Mouse (Mus musculus): Measurements from ENCODE around the gene Faim. TPM values are rescaled to one million over a fixed set of nuclear protein-coding genes. Genes with fewer than 3 reads are reported as not detected.
A peak's percentile ranks its signal among the peaks of the same experiment; 100 is the strongest.

Faim gene
- total and polyA plus RNA-seq, 3 experiments = 35.7 to 83.5 (median 52.4) TPM

GRCm38 (mm10) chr9:99021751-99022150, 35.6 kb downstream of the Faim start:
- Histone ChIP-seq H3K36me3 (replicated peaks in 1 of 2; ENCODE audit: control insufficient read depth in 1 of 2, insufficient read depth in 1 of 2, low read length in 1 of 2) (no peaks in the 10 kb centered on the region), H3K4me2 (ENCODE audit: insufficient read depth, low read depth, poor library complexity, severe bottlenecking) (no peak overlapping the region), H3K27me3 (replicated peaks) (no peaks in the 10 kb centered on the region), H3K9me3 (replicated peaks; ENCODE audit: low read length) (no peaks in the 10 kb centered on the region), H3K4me3 (replicated peaks in 1 of 3; ENCODE audit: low read depth in 2 of 3, low read length in 2 of 3, poor library complexity in 1 of 3) (no peak overlapping the region), H3K79me2 (replicated peaks; ENCODE audit: control insufficient read depth, extremely low read depth, insufficient read depth, poor library complexity, severe bottlenecking) (no peaks in the 10 kb centered on the region), H3K9ac (ENCODE audit: insufficient read depth, low read depth) (no peak overlapping the region), H3K4me1 (ENCODE audit: control insufficient read depth in 1 of 2, insufficient read depth in 2 of 2) (no peaks in the 10 kb centered on the region), H3K27ac (ENCODE audit: insufficient read depth, low read depth) (no peak overlapping the region)
- dilution Hi-C loops (cut with MboI; ENCODE audit: extremely low pct_ligation_motif_present, extremely low pct_unique_long_range_greater_than_20kb, low sequenced_read_pairs) = no loop called here
- TF ChIP-seq SMC3 (IDR thresholded peaks at IDR 0.05; ENCODE audit: low read depth, low read length) (no peak), BHLHE40 (IDR thresholded peaks at IDR 0.05; ENCODE audit: low read depth, low read length) (no peak), MYC (IDR thresholded peaks at IDR 0.05; ENCODE audit: low read depth, low read length) (no peak), USF2 (conservative IDR thresholded peaks at IDR 0.05; ENCODE audit: low read depth, low read length) (no peak), IRF4 (IDR thresholded peaks at IDR 0.05; ENCODE audit: low read depth, low read length) (no peak), MAZ (IDR thresholded peaks at IDR 0.05; ENCODE audit: low read depth, low read length) (no peak), JUND (conservative IDR thresholded peaks at IDR 0.05; ENCODE audit: low read depth, low read length) (no peak), ELF1 (IDR thresholded peaks at IDR 0.05; ENCODE audit: low read depth, low read length) (no peak)
- in situ Hi-C loops (cut with MboI; ENCODE audit: low pct_ligation_motif_present, low pct_unique_long_range_greater_than_20kb, low sequenced_read_pairs) = no loop called here
- peak; percentile 9 for DNase-seq (ENCODE audit: extremely low read depth)

GRCm38 (mm10) chr9:99032031-99032430, 45.9 kb downstream of the Faim start:
- Histone ChIP-seq H3K27ac (ENCODE audit: insufficient read depth, low read depth) (no peak overlapping the region), H3K9me3 (replicated peaks; ENCODE audit: low read length) (no peaks in the 10 kb centered on the region), H3K4me2 (ENCODE audit: insufficient read depth, low read depth, poor library complexity, severe bottlenecking) (no peak overlapping the region), H3K36me3 (replicated peaks in 1 of 2; ENCODE audit: control insufficient read depth in 1 of 2, insufficient read depth in 1 of 2, low read length in 1 of 2) (no peaks in the 10 kb centered on the region), H3K4me3 (replicated peaks in 1 of 3; ENCODE audit: low read depth in 2 of 3, low read length in 2 of 3, poor library complexity in 1 of 3) (no peak overlapping the region), H3K79me2 (replicated peaks; ENCODE audit: control insufficient read depth, extremely low read depth, insufficient read depth, poor library complexity, severe bottlenecking) (no peaks in the 10 kb centered on the region), H3K9ac (ENCODE audit: insufficient read depth, low read depth) (no peak overlapping the region), H3K4me1 (ENCODE audit: control insufficient read depth in 1 of 2, insufficient read depth in 2 of 2) (no peaks in the 10 kb centered on the region), H3K27me3 (replicated peaks) (no peaks in the 10 kb centered on the region)
- no peak for DNase-seq (ENCODE audit: extremely low read depth)
- TF ChIP-seq ZNF384 (IDR thresholded peaks at IDR 0.05; ENCODE audit: low read depth, low read length) (no peak), RAD21 (IDR thresholded peaks at IDR 0.05; ENCODE audit: low read depth, low read length) (no peak), PAX5 (IDR thresholded peaks at IDR 0.05; ENCODE audit: low read length) (no peak), E2F4 (IDR thresholded peaks at IDR 0.05; ENCODE audit: insufficient replicate concordance, low read depth, low read length) (no peak)
- in situ Hi-C loops (cut with MboI; ENCODE audit: low pct_ligation_motif_present, low pct_unique_long_range_greater_than_20kb, low sequenced_read_pairs) (no loop called here), dilution Hi-C loops (cut with MboI; ENCODE audit: extremely low pct_ligation_motif_present, extremely low pct_unique_long_range_greater_than_20kb, low sequenced_read_pairs) (no loop called here)

GRCm38 (mm10) chr9:99034111-99034510, 47.9 kb downstream of the Faim start:
- dilution Hi-C loops (cut with MboI; ENCODE audit: extremely low pct_ligation_motif_present, extremely low pct_unique_long_range_greater_than_20kb, low sequenced_read_pairs) (no loop called here), in situ Hi-C loops (cut with MboI; ENCODE audit: low pct_ligation_motif_present, low pct_unique_long_range_greater_than_20kb, low sequenced_read_pairs) (no loop called here)
- DNase-seq (ENCODE audit: extremely low read depth) = no peak
- no peak overlapping the region for H3K4me3 ChIP-seq (replicated peaks in 1 of 3; ENCODE audit: low read depth in 2 of 3, low read length in 2 of 3, poor library complexity in 1 of 3)
- H3K4me2 ChIP-seq (ENCODE audit: insufficient read depth, low read depth, poor library complexity, severe bottlenecking) = no peak overlapping the region
- TF ChIP-seq USF2 (conservative IDR thresholded peaks at IDR 0.05; ENCODE audit: low read depth, low read length) = no peak
- TF ChIP-seq ZNF384 (IDR thresholded peaks at IDR 0.05; ENCODE audit: low read depth, low read length) = no peak
- TF ChIP-seq E2F4 (IDR thresholded peaks at IDR 0.05; ENCODE audit: insufficient replicate concordance, low read depth, low read length) = no peak
- no peak for TF ChIP-seq SMC3 (IDR thresholded peaks at IDR 0.05; ENCODE audit: low read depth, low read length)
- no peak for TF ChIP-seq TBP (conservative IDR thresholded peaks at IDR 0.05; ENCODE audit: low read depth, low read length)
- no peak for TF ChIP-seq MAX (IDR thresholded peaks at IDR 0.05; ENCODE audit: low read length)
- TF ChIP-seq USF1 (IDR thresholded peaks at IDR 0.05; ENCODE audit: low read depth, low read length) = no peak
- no peak for TF ChIP-seq PAX5 (IDR thresholded peaks at IDR 0.05; ENCODE audit: low read length)
- TF ChIP-seq MEF2A (IDR thresholded peaks at IDR 0.05; ENCODE audit: borderline replicate concordance, low read depth, low read length) = no peak
- no peak for TF ChIP-seq IRF4 (IDR thresholded peaks at IDR 0.05; ENCODE audit: low read depth, low read length)
- TF ChIP-seq SIN3A (IDR thresholded peaks at IDR 0.05; ENCODE audit: low read length) = no peak
- TF ChIP-seq NELFE (IDR thresholded peaks at IDR 0.05; ENCODE audit: low read depth, low read length) = no peak
- TF ChIP-seq ZMIZ1 (IDR thresholded peaks at IDR 0.05; ENCODE audit: low read depth, low read length) = no peak
- TF ChIP-seq BHLHE40 (IDR thresholded peaks at IDR 0.05; ENCODE audit: low read depth, low read length) = no peak
- no peak for TF ChIP-seq RAD21 (IDR thresholded peaks at IDR 0.05; ENCODE audit: low read depth, low read length)
- no peak for TF ChIP-seq MAZ (IDR thresholded peaks at IDR 0.05; ENCODE audit: low read depth, low read length)
- no peak for TF ChIP-seq ETS1 (conservative IDR thresholded peaks at IDR 0.05; ENCODE audit: low read depth, low read length)
- no peak for TF ChIP-seq TCF12 (IDR thresholded peaks at IDR 0.05; ENCODE audit: low read depth, low read length)
- TF ChIP-seq POLR2AphosphoS2 (IDR thresholded peaks at IDR 0.05; ENCODE audit: low read depth, low read length) = no peak
- TF ChIP-seq POLR2A (IDR thresholded peaks at IDR 0.05; ENCODE audit: low read depth, low read length) = no peak
- no peaks in the 10 kb centered on the region for H3K4me1 ChIP-seq (ENCODE audit: control insufficient read depth in 1 of 2, insufficient read depth in 2 of 2)
- no peaks in the 10 kb centered on the region for H3K27me3 ChIP-seq (replicated peaks)
- H3K79me2 ChIP-seq (replicated peaks; ENCODE audit: control insufficient read depth, extremely low read depth, insufficient read depth, poor library complexity, severe bottlenecking) = no peaks in the 10 kb centered on the region
- H3K36me3 ChIP-seq (replicated peaks in 1 of 2; ENCODE audit: control insufficient read depth in 1 of 2, insufficient read depth in 1 of 2, low read length in 1 of 2) = peaks cover 0 to 2% of the 10 kb centered on the region in 2 experiments
- H3K9ac ChIP-seq (ENCODE audit: insufficient read depth, low read depth) = no peak overlapping the region
- no peaks in the 10 kb centered on the region for H3K9me3 ChIP-seq (replicated peaks; ENCODE audit: low read length)
- no peak overlapping the region for H3K27ac ChIP-seq (ENCODE audit: insufficient read depth, low read depth)
